Mouse (Mus musculus): Measurements from ENCODE around the gene Fermt2.
A peak's percentile ranks its signal among the peaks of the same experiment; 100 is the strongest.

DNA sequence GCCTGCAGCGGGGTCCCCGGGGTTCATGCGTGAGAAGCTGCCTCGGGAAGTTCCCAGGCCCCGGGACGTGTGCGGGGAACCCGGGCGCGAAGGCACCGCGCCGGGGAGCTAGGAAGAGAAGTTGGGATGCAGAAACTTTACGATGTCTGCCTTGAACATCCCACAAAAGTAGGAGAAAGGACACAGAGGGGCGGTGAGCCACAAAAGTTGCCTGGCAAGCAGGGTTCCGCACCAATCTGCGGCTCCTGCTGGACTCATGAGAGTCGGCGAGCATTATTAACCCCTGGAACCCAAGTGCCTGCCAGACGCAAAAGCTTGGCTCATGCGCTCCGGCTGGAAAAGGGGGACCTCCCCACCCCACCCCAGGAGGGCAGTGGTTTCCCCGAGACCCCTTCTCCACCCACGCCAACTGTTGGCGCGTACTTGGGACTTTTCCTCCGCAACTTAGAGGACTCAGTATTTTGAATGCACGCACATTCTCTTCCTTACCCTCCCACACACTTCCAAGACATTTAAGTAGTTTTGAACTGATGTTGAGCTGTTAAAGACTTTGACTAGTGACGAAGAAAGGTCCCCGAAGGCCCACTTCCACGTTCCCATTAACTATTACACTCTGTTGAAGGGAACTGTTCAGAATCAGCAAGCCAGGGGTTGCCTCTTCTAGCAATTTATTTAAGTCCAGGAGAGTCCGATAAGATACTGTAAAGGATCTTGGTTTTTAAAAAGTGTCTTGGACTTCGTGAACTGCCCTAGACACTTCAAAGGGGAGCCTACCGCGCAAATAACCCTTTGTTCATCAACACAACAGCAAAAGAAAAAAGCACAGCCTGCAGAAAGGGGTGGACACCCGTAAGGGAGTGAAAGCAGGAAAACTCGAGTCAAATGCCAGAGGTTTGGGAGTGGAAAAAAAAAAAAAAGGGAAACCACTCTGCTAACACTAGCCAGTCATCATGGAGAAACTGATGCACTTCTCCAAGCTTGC lies 737 bp upstream of the Fermt2 start:
- TF ChIP-seq POLR2A (IDR thresholded peaks at IDR 0.05; ENCODE audit: borderline replicate concordance, extremely low read depth, low read depth, low read length) (peak; percentile 62; the same call in 1 of the 2 replicates), CTCF (IDR thresholded peaks at IDR 0.05; ENCODE audit: insufficient read depth, low read length) (no peak)

Measured in lung, adult 2 months (tissue).